Mouse (Mus musculus): ENCODE results near the gene Akirin1.

Akirin1 gene

DNA sequence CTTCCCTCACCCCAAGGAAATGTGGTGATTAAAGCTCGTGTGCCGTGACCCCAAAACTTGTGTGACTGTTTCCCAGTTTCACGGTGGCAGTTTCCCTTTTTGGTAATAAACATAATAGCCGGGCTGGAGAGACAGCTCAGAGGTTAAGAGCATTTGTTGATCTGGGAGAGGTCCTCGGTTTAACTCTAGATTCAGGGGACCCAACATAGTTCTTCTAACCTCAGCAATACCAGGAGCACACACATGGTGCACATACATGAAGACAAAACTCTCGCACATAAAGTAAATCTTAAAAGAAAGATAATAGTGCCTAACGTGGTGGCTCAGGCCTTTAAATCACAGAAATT lies 31.7 kb downstream of the Akirin1 start:
- no peak for DNase-seq (ENCODE audit: extremely low read depth, low read depth)

DNA sequence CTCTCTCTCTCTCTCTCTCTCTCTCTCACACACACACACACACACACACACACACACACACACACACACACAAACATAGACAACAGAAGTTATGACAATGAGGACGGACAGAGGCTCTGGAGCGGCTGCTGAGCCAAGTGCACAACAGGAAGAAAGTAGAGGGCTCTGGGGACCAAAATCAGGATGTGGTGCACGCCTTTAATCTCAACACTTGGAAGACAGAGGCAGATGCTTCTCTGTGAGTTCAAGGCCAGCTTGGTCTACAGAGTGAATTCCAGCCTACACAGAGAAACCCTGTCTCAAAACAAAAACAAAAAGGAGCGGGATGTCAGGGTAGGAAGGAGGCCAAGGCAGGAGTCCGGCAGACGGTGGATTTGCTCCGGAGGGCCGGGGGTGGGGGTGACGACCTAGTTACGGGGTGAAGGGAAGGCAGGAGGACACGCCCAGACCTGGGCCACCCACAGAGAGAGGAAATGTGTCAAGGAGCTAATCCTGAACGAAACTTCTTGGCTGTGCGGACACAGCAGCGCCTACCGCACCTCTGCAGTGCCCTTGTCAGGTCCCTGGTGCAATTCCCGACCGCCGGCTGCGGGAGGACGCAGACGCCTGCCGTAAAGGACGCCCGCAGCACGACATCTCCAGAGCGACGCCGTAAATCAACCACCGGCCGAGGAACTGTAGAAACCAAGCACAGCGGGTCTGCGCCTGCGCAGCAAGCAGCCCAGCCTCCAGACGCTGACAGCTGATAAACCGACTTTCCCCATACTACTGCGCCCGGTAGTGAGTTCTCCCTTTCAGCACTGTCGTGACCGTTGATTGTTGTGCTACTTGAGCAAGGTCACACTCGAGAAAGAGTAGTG lies 32.3 kb downstream of the Akirin1 start, which contains the start of gene Ndufs5:
Gene Ndufs5 (minus strand): TSS at position 629 of the 860 bp plus-strand sequence.
- peak; percentile 93 for DNase-seq (ENCODE audit: extremely low read depth, low read depth)

DNA sequence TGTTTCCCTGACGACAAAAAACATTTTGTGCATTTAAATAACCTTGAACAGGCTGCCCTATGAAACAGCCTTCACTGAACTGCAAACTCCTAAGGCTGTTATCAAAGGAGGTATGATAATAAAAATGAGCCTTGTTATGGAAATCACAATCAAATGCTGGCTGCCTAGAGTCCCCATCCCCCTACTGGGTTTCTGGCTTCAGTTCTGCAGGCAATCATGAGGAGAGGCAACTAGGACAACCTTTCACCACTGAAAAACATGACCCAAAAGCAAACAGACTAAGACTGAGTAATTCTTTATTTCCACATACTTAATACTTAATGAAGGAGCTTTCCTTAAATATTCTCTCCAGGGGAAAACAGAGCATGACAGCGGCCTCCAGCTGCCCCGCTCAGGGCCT lies 37.7 kb downstream of the Akirin1 start:
- DNase-seq (ENCODE audit: extremely low read depth, low read depth): no peak

DNA sequence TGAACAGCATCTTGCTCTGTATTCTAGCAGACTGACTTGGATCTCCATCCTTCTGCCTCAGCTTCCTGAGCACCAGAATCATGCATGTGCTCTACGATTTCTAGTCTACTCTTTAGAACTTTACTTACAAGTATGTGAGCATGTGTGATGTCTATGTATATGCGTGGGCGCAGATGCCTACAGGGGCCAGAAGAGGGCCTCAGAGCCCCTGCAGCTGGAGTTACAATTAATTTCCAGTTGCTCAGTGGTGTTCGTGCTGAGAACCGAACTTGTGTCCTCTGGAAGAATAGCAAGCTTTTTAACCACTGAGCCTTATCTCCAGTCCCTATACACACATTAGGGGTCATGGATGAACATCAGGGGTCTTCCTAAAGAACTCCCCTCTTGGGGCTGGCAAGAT lies 42.8 kb downstream of the Akirin1 start:
- DNase-seq (ENCODE audit: extremely low read depth, low read depth): no peak

DNA sequence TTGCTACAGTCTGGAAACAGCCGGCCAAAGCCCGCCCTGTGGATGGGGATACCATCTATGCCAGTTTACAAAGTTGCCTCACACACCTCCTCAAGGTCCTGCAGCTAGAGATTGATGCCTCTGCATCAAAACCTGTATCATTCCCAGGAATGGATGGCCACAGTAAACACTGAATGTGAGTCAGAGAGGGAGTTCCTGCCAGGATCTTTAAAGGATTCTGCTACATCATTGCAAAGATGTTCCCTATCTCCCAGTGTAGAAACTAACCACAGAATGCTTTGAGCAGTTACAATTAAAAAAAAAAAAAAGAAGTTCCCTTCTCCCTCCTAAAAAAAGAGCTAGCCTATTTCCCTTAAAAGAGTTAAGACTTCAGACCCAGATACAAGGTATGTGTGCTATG lies 44.8 kb downstream of the Akirin1 start:
- DNase-seq (ENCODE audit: extremely low read depth, low read depth): no peak

DNA sequence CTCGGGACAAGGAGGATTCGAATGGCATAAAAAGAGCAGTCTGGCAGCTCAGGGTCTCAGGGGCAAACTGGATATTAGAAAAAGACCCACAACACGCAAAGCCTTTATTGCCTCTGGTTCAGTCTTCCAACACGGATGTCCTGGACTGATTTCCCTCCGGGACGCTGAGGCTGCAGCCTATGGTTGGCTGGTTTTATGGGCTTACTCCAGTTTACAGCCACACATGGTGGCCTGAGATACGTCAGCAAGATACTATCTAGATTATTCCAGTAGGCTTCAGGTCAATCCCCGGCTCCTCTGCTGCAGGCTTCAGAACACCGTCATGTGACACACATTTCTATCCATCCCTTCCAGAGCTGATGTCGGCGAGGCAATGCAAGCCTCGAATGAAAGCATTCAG lies 56.8 kb downstream of the Akirin1 start:
- no peak for DNase-seq (ENCODE audit: extremely low read depth, low read depth)

GRCm38 (mm10) chr4:123692071-123692470 lies 58.1 kb downstream of the Akirin1 start:
- DNase-seq (ENCODE audit: extremely low read depth, low read depth): no peak

DNA sequence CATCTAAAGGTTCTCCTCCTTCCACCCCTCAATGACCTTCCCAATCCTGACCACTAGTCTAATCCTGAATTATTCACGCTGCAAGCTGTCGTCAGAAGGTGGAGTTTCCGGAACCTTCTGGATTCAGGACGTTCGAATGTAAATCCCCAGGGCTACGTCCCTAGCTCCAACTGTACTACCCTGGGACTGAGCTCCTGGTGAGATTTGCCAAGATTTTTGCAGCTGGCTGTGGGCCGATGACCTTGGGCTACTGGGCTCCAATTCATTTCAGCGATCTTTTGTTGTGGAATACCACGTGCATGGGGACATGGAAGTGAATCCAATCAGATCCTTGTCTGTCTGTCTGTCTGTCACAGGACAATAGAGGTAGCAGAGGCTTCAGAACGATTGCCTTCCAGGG lies 59.8 kb downstream of the Akirin1 start:
- DNase-seq (ENCODE audit: extremely low read depth, low read depth): no peak

DNA sequence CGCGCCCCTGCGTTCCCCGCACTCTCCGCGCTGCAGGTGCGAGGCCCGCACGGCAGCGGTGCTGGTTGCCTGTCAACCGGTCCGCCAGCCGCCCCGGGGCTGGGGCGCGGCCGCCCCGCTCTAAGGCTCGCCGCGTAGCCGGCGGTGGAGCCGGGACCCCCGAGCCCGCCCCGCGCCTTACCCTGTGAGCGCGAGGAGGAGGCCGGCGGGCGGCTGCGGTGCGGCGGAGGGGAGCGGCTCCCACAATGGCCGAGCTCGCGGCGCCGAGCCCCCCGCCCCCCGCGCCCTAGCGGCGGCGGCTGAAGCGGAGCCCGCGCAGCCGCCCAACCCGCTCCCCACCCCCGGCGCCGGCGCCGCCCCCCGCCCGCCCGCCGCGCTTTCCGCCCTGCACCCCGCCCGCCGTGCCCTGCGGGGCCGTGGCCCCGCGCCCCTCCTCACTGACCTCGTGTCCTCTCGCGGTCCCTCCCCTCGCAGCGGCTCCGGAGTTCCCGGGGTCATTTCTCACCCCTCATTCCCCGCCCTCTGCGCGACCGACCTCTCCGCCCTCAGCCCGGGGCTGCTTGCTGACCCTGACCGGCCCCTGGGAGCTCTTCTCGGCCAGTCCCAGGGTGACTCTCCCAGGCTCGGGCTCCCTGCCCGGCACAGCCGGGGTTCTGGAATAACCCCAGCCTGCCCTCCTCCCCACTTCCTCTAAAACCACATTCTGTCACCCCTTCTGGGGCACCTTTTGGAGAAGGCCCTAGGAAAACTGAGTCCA lies 62.9 kb downstream of the Akirin1 start:
- DNase-seq (ENCODE audit: extremely low read depth, low read depth): no peak

DNA sequence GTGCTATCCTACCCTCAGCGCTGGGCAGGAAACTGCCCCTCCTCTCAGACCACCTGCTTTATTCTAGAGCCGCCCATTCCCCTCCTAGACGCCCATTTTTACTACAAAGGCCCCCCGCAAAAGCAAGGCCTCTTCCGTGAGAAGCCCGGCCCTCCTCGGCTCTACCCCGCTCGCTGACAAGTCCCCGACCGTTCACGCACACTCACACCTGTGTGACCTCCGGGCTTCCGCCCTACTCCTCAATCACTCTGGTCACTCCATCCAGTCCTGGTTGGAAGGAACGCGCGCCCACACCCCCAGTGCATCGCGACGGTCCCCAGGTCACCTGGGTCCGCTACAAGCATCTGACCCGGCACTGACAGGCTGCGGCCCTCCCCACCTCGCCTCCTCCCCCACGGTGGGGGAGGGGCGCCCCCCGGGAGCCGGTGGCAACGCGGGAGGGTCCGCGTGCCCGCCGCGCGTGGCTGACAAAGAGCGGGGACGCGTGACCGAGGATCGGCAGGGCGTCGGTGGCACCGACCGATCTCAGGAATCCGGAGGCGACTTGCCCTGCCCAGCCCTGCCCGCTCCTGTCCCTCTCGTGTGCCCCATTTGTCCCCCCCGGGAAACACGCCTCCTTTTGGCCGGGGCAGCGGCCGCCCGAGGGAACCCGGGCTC lies 63.6 kb downstream of the Akirin1 start:
- no peak for DNase-seq (ENCODE audit: extremely low read depth, low read depth)

DNA sequence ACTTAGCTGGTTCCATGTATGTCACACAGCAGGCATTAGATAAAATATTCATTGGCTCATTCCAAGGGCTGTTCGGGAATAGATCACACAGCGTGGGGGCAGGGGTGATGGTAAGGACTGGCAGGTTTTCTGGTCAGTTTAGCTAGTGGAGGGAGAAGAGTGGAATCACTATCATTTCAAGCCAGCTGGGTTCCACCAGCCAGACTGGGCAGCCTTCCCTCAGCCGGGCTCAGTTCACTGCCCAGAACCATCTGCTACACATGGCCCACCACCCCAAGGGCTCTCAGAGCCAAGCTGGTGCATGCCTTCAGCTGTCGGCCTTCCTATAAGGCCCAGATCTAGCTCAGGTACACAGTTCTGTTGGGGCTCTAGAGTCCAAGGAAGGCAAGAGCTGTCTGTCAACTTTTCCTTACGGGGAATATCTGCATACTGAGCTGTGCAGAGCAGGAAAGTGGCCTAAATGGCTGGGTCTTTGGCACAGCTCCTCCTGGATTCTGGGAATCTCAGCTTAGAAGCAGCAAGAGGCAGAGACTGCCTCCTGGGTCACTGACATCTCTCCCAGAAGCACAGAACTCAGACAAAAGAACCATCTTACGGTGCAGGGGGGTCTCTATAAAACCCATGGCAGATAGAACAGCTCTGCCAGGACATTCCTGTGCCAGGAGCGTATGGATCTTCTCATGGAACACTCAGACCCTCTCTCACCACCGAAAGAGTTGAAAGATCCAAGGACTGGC lies 64.5 kb downstream of the Akirin1 start:
- no peak for DNase-seq (ENCODE audit: extremely low read depth, low read depth)

- DNase-seq (ENCODE audit: extremely low read depth, low read depth): no peak
Observed at GRCm38 (mm10) chr4:123685046-123685445, 65.1 kb downstream of the Akirin1 start.
